Mouse (Mus musculus) ES-E14 (cell line): ENCODE results near the gene Zfp106. TPM values are rescaled to one million over a fixed set of nuclear protein-coding genes. Genes with fewer than 3 reads are reported as not detected.

Source experiments
- DNase-seq: peaks from one replicate; pipeline ENCODE4 v3.0.0-alpha.2; 2013; ENCODE audit warnings: low read depth, low spot score
- H3K27ac ChIP-seq: 2 replicates; pipeline ENCODE4 v1.5.1; 2012; ENCODE audit warnings: low read depth, mild to moderate bottlenecking, low read length, moderate library complexity, mixed read lengths; ENCODE audit not compliant: poor library complexity, insufficient read depth, severe bottlenecking
- H3K36me3 ChIP-seq: 2 replicates; pipeline ENCODE4 v1.6.1; 2012; ENCODE audit warnings: mild to moderate bottlenecking, low read length, moderate library complexity, mixed read lengths; ENCODE audit not compliant: control insufficient read depth, poor library complexity, insufficient read depth, severe bottlenecking
- H3K4me1 ChIP-seq, 2 experiments: fragments of 150-350 bp in 1 of 2; sonication (generic) in 1 of 2; 2 replicates each; pipeline ENCODE4 v1.6.1; 2012; ENCODE audit warnings: low read length in 2 of 2, mild to moderate bottlenecking in 1 of 2, mixed read lengths in 1 of 2; ENCODE audit not compliant: control insufficient read depth in 2 of 2, insufficient read depth in 2 of 2, poor library complexity in 1 of 2
- H3K4me3 ChIP-seq, 2 experiments: fragments of 150-350 bp in 1 of 2; sonication (generic) in 1 of 2; 2 replicates each; pipeline ENCODE4 v1.5.1; 2012; ENCODE audit warnings: low read length in 2 of 2, low read depth in 1 of 2, mild to moderate bottlenecking in 1 of 2, mixed read lengths in 1 of 2; ENCODE audit not compliant: insufficient read depth in 1 of 2, poor library complexity in 1 of 2, severe bottlenecking in 1 of 2
- H3K9ac ChIP-seq: 2 replicates; pipeline ENCODE4 v1.6.1; 2012; ENCODE audit warnings: low read depth, mild to moderate bottlenecking, low read length, mixed read lengths; ENCODE audit not compliant: poor library complexity, insufficient read depth, severe bottlenecking
- H3K9me3 ChIP-seq: fragments of 150-350 bp; sonication (generic); 2 replicates; pipeline ENCODE4 v1.6.1; 2012; ENCODE audit warnings: low read depth, mild to moderate bottlenecking, low read length; ENCODE audit not compliant: control insufficient read depth, insufficient read depth
- CHD2 ChIP-seq: IDR thresholded peaks from 2 replicates; pipeline ENCODE4 v1.6.1; 2014; ENCODE audit warnings: mild to moderate bottlenecking, low read depth, low read length, inconsistent platforms
- HCFC1 ChIP-seq: IDR thresholded peaks from 2 replicates; pipeline ENCODE4 v1.6.1; 2012; ENCODE audit warnings: low read length, inconsistent platforms, borderline replicate concordance; ENCODE audit not compliant: insufficient read depth
- MAFK ChIP-seq: IDR thresholded peaks from 2 replicates; pipeline ENCODE4 v1.6.1; 2014; ENCODE audit warnings: mild to moderate bottlenecking, low read depth, low read length, inconsistent platforms; ENCODE audit not compliant: insufficient read depth
- ZC3H11A ChIP-seq: IDR thresholded peaks from 2 replicates; pipeline ENCODE4 v1.6.1; 2012; ENCODE audit warnings: low read depth, mild to moderate bottlenecking, inconsistent platforms, low read length, borderline replicate concordance
- ZNF384 ChIP-seq: IDR thresholded peaks from 2 replicates; pipeline ENCODE4 v1.6.1; 2012; ENCODE audit warnings: low read depth, low read length, inconsistent platforms
- in situ Hi-C, 2 experiments: fragments of 600-800 bp; cut with MboI; formaldehyde crosslinking; loops; one replicate each; pipeline ENCODE4 v1.15.1; 2025; ENCODE audit warnings: low sequenced_read_pairs in 2 of 2, inconsistent platforms in 1 of 2; ENCODE audit not compliant: unreplicated experiment in 2 of 2
- total RNA-seq: library from RNA; depleted of rRNA; stranded (reverse); fragments of 300-350 nt; gene quantifications from 2 replicates; pipeline ENCODE4 v1.2.3, GENCODE M21; 2012

Gene Zfp106
- total RNA-seq, 1 experiment, result 117 TPM

GRCm38 (mm10) chr2:120501136-120501918 lies 62.3 kb downstream of the Zfp106 start:
- no peak for DNase-seq
- no peak overlapping the region for H3K27ac ChIP-seq

DNA sequence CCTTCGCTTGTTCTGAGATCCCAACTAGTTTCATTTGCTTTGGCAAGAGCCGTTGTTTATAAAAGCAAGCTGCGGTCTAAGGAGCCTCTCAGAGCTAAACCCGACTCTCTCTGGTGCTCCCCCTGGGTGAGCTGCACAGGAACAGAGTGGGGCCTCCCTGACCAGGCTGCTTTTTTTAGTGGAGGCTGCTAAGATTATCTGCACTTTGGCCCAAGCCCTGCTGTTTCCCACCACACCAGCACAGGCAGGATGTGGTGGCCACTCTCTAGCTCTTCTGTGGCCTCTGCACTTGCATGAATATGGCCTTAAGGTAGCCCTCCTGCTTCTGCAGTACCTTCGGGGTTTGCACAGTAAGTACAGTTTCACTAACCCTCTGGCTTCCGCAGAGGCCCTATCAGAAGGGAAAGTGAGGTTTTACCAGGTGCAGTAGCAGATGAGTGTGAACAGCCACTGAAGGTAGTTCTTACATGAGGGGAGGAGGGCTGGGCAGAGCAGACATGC lies 63.6 kb downstream of the Zfp106 start:
- H3K4me3 ChIP-seq, result no peak overlapping the region
- H3K9me3 ChIP-seq, result no peaks in the 10 kb centered on the region
- H3K4me1 ChIP-seq, result peaks cover 5 to 28% of the 10 kb centered on the region in 2 experiments; a peak in 3 of 4 replicates
- H3K36me3 ChIP-seq, result no peaks in the 10 kb centered on the region
- no peak overlapping the region for H3K9ac ChIP-seq
- TF ChIP-seq ZC3H11A (no peak), ZNF384 (no peak), CHD2 (no peak), HCFC1 (no peak), MAFK (no peak)
- no peak overlapping the region for H3K27ac ChIP-seq
- DNase-seq, result no peak
- in situ Hi-C loops, result no loop called here

More at GRCm38 (mm10) chr2:120501136-120501918, 62.3 kb downstream of the Zfp106 start:
- Histone ChIP-seq H3K4me1 (peaks cover 5 to 28% of the 10 kb centered on the region in 2 experiments; a peak in 3 of 4 replicates), H3K36me3 (peaks cover 5% of the 10 kb centered on the region; the same call in 1 of the 2 replicates), H3K4me3 (no peak overlapping the region), H3K9ac (no peak overlapping the region), H3K9me3 (no peaks in the 10 kb centered on the region)
- in situ Hi-C loops, result no loop called here
- no peak for TF ChIP-seq HCFC1
- no peak for TF ChIP-seq CHD2
- TF ChIP-seq ZC3H11A, result no peak
- no peak for TF ChIP-seq ZNF384
- no peak for TF ChIP-seq MAFK

DNA sequence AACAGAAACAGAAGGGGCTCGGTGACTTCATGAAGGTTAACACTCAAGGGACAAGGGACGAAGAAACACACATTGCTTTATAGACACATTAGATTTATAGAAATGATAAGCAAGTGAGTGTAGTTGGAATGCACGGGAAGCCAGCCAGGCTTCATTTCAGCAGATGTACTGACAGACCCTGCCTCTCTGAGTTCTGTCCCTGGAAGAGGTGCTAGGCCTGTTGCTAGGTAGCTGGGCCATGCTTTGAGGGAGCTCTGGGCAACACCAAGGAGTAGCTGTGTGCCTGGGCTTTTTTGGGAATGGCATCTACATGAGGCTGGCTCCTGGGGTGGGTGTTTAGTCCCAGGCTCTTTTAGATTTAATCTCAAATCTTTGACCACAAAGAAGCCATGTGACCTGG lies 67.1 kb downstream of the Zfp106 start:
- no peak for DNase-seq
- Histone ChIP-seq H3K9ac (no peak overlapping the region), H3K27ac (no peak overlapping the region), H3K4me3 (no peak overlapping the region), H3K4me1 (peaks cover 0 to 8% of the 10 kb centered on the region in 2 experiments; a peak in 1 of 4 replicates), H3K9me3 (no peaks in the 10 kb centered on the region), H3K36me3 (no peaks in the 10 kb centered on the region; the same call in 1 of the 2 replicates)
- TF ChIP-seq ZNF384 (no peak), HCFC1 (no peak), ZC3H11A (no peak), CHD2 (no peak), MAFK (no peak)
- in situ Hi-C loops, result no loop called here

- Histone ChIP-seq H3K4me1 (no peaks in the 10 kb centered on the region), H3K4me3 (no peak overlapping the region), H3K9me3 (no peaks in the 10 kb centered on the region), H3K27ac (no peak overlapping the region), H3K36me3 (peaks cover 3% of the 10 kb centered on the region; the same call in 1 of the 2 replicates), H3K9ac (no peak overlapping the region)
- in situ Hi-C loops, result no loop called here
- DNase-seq, result no peak
- no peak for TF ChIP-seq ZNF384
- no peak for TF ChIP-seq ZC3H11A
- TF ChIP-seq HCFC1, result no peak
- no peak for TF ChIP-seq CHD2
- no peak for TF ChIP-seq MAFK
Observed at GRCm38 (mm10) chr2:120493254-120493653, 70.4 kb downstream of the Zfp106 start.
